Mouse (Mus musculus) erythroblast, embryonic 14.5 days (primary cell): Measurements from ENCODE around the gene Cptp.

Source experiments
- GATA1 ChIP-seq: IDR thresholded peaks from 2 replicates; pipeline ENCODE4 v1.6.1; 2012; ENCODE audit warnings: low read length, inconsistent platforms, mixed read lengths
- TAL1 ChIP-seq: IDR thresholded peaks from 3 replicates; pipeline ENCODE4 v1.6.1; 2012; ENCODE audit warnings: low read length, inconsistent platforms, mixed read lengths

- TF ChIP-seq GATA1: no peak
- TF ChIP-seq TAL1: no peak
Measured at GRCm38 (mm10) chr4:155838187-155839153, 30.8 kb downstream of the Cptp start.
